Mouse (Mus musculus): ENCODE measurements around the gene Epb41.

- no peak for TF ChIP-seq CTCF (IDR thresholded peaks at IDR 0.05; ENCODE audit: low read depth, low read length)
- no peak for TF ChIP-seq POLR2A (IDR thresholded peaks at IDR 0.05; ENCODE audit: borderline replicate concordance, low read depth, low read length)
These were observed 135.7 kb downstream of the Epb41 start for GRCm38 (mm10) chr4:131939459-131939858.
